Mouse (Mus musculus) MEL-GATA-1-ER (cell line): ENCODE results near the gene Cdh4.

ENCODE experiments used
- DNase-seq: peaks from one replicate; pipeline ENCODE4 v3.0.0-alpha.2; 2012; ENCODE audit warnings: low read depth; ENCODE audit errors: extremely low read depth

Cdh4 gene

GRCm38 (mm10) chr2:179787797-179788196 is 345.6 kb downstream of the Cdh4 start:
- no peak for DNase-seq

GRCm38 (mm10) chr2:179790684-179791083 is 348.5 kb downstream of the Cdh4 start:
- no peak for DNase-seq

GRCm38 (mm10) chr2:179792426-179793133 is 350.3 kb downstream of the Cdh4 start:
- DNase-seq = no peak

- no peak for DNase-seq
These were observed 352.1 kb downstream of the Cdh4 start for GRCm38 (mm10) chr2:179794354-179794753.

- no peak for DNase-seq
These were observed 353.2 kb downstream of the Cdh4 start for GRCm38 (mm10) chr2:179795452-179795851.

GRCm38 (mm10) chr2:179799906-179800532 is 357.8 kb downstream of the Cdh4 start:
- DNase-seq = no peak

- DNase-seq = no peak
These were observed 358.8 kb downstream of the Cdh4 start for GRCm38 (mm10) chr2:179801042-179801441.

GRCm38 (mm10) chr2:179802411-179802810 is 360.2 kb downstream of the Cdh4 start:
- DNase-seq = no peak

- no peak for DNase-seq
These were observed 368.9 kb downstream of the Cdh4 start for GRCm38 (mm10) chr2:179811086-179811485.

- DNase-seq = no peak
These were observed 371.0 kb downstream of the Cdh4 start for GRCm38 (mm10) chr2:179813035-179813827.

- DNase-seq = no peak
These were observed 382.6 kb downstream of the Cdh4 start for GRCm38 (mm10) chr2:179824776-179825326.

- no peak for DNase-seq
These were observed 386.7 kb downstream of the Cdh4 start for GRCm38 (mm10) chr2:179828968-179829367.

- DNase-seq = no peak
These were observed 387.7 kb downstream of the Cdh4 start for GRCm38 (mm10) chr2:179829972-179830371.

- no peak for DNase-seq
These were observed 392.7 kb downstream of the Cdh4 start for GRCm38 (mm10) chr2:179834892-179835291.

GRCm38 (mm10) chr2:179835570-179835969 is 393.3 kb downstream of the Cdh4 start:
- no peak for DNase-seq

- DNase-seq = no peak
These were observed 395.0 kb downstream of the Cdh4 start for GRCm38 (mm10) chr2:179837186-179837585.

- no peak for DNase-seq
These were observed 395.8 kb downstream of the Cdh4 start for GRCm38 (mm10) chr2:179838036-179838435.

GRCm38 (mm10) chr2:179842610-179843389 is 400.6 kb downstream of the Cdh4 start:
- DNase-seq = no peak

- DNase-seq = no peak
These were observed 407.5 kb downstream of the Cdh4 start for GRCm38 (mm10) chr2:179849732-179850131.

- no peak for DNase-seq
These were observed 409.9 kb downstream of the Cdh4 start for GRCm38 (mm10) chr2:179852169-179852568.

- DNase-seq = no peak
These were observed 410.6 kb downstream of the Cdh4 start for GRCm38 (mm10) chr2:179852862-179853261.
